Mouse (Mus musculus) kidney, adult 2 months (tissue): ENCODE results near the gene P3h3.

ENCODE experiments used
- CTCF ChIP-seq: fragments of 200-500 bp; conservative IDR thresholded peaks from 2 replicates; pipeline ENCODE4 v1.5.1; 2011; ENCODE audit warnings: low read depth, mild to moderate bottlenecking, control low read depth, low read length, moderate library complexity, mixed read lengths; ENCODE audit not compliant: insufficient read depth, insufficient read length
- POLR2A ChIP-seq: fragments of 200-500 bp; IDR thresholded peaks from one replicate; pipeline ENCODE4 v1.6.1; 2011; ENCODE audit warnings: low read depth, low read length, control low read depth

DNA sequence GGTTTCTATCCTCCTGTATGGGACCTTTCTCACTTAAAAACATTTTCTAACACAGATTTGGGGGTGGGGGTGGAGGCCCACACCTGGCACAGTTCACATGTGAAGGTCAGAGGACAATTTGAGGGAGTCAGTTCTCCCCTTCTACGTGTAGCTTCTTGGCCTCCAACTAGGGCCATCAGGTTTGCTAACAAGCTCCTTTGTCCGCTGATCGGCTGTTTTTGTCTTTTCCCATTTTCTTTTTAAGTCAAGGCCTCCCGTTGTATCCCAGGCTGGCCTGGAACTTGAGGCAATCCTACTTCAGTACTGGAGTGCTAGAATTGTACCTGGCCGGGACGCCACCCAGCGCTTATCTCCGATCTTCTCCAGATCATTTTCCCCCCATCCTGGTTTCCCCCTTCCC, 25.9 kb downstream of the P3h3 start:
- TF ChIP-seq CTCF, result no peak
- TF ChIP-seq POLR2A, result no peak
